22 mouse cellular contexts compared by ENCODE assay signal in genomic region chr13:110941587-110941986, GRCm38 (mm10).
DNase-seq lines count a peak whose midpoint lies in the region; ATAC-seq and TF ChIP-seq lines count a peak whose summit lies in the region.
"Had no signal": no experiment of that assay in that cellular context is flagged by ENCODE, and none has a peak within 500 bp of the region (broad histone marks: within the 10 kb centered on the region; RNA-seq: fewer than 3 reads in every experiment).

No protein-coding gene starts in this region.

- no peaks in the 10 kb centered on the region for H3K9me3 ChIP-seq in heart, embryonic 13.5 days
- H3K9me3 ChIP-seq in hindbrain, embryonic 14.5 days (ENCODE audit: control insufficient read depth, low read length): no peaks in the 10 kb centered on the region
- H3K9me3 ChIP-seq: forebrain, embryonic 10.5 days; limb, embryonic 15.5 days; megakaryocyte, embryonic 14.5 days had no signal

- WGBS in heart, adult 2 months: 48% methylated on average over 1 of the region's 1 CpGs
- WGBS in heart, embryonic 13.5 days: 33% methylated on average over 1 of the region's 1 CpGs
- 68% methylated on average over 1 of the region's 1 CpGs for WGBS in hindbrain, embryonic 14.5 days

- peaks cover 3% of the 10 kb centered on the region for H3K4me1 ChIP-seq in heart, adult 2 months (ENCODE audit: control insufficient read depth, insufficient read depth, low read length)
- H3K4me1 ChIP-seq in heart, embryonic 13.5 days: peaks cover 25% of the 10 kb centered on the region
- H3K4me1 ChIP-seq in hindbrain, embryonic 14.5 days (replicated peaks; ENCODE audit: control insufficient read depth, insufficient read depth, low read length): no peaks in the 10 kb centered on the region
- H3K4me1 ChIP-seq: forebrain, embryonic 10.5 days had no signal

- no peak overlapping the region for H3K9ac ChIP-seq in heart, adult 2 months (ENCODE audit: low read depth, low read length)
- no peak overlapping the region for H3K9ac ChIP-seq in heart, embryonic 13.5 days
- H3K9ac ChIP-seq in hindbrain, embryonic 14.5 days: no peak overlapping the region
- H3K9ac ChIP-seq: forebrain, postnatal 0 days; limb, embryonic 15.5 days had no signal

- no peak for TF ChIP-seq POLR2A in heart, adult 2 months (IDR thresholded peaks at IDR 0.05; ENCODE audit: insufficient read depth, low read depth, low read length)

- DNase-seq in heart, adult 2 months: peak in 1 of 2 experiments; percentile 21
- no peak for DNase-seq in heart, postnatal 25 days (ENCODE audit: low spot score)
- DNase-seq in adipocyte (ENCODE audit: low spot score): peak; percentile 14
- DNase-seq in hindbrain, embryonic 14.5 days (ENCODE audit: low spot score): no peak
- DNase-seq in left cerebral cortex, postnatal 25 days (ENCODE audit: low spot score in 2 of 2): no peak
- DNase-seq in urinary bladder, adult 18-20 months (ENCODE audit: low spot score in 2 of 2): no peak
- DNase-seq: adrenal gland, postnatal 10 days; cerebellum, postnatal 10 days; embryo, embryonic 11 days; forebrain, postnatal 0 days; gastrocnemius, postnatal 10 days; kidney, adult 2 months; kidney, postnatal 10 days; lung, postnatal 10 days; retina, postnatal 1 day had no signal

- H3K36me3 ChIP-seq in heart, adult 2 months (ENCODE audit: control insufficient read depth, insufficient read depth, low read length): no peaks in the 10 kb centered on the region; the same call in 1 of the 2 replicates
- no peaks in the 10 kb centered on the region for H3K36me3 ChIP-seq in heart, embryonic 13.5 days
- no peaks in the 10 kb centered on the region for H3K36me3 ChIP-seq in hindbrain, embryonic 14.5 days (replicated peaks; ENCODE audit: control insufficient read depth, insufficient read depth)
- H3K36me3 ChIP-seq: forebrain, embryonic 10.5 days; limb, embryonic 15.5 days had no signal

- no peak for TF ChIP-seq EP300 in heart, adult 2 months (IDR thresholded peaks at IDR 0.05; ENCODE audit: insufficient read depth, low read depth, low read length)

- H3K27me3 ChIP-seq in heart, adult 2 months (ENCODE audit: control insufficient read depth, insufficient read depth, low read length): no peaks in the 10 kb centered on the region
- no peaks in the 10 kb centered on the region for H3K27me3 ChIP-seq in heart, embryonic 13.5 days (replicated peaks)
- no peaks in the 10 kb centered on the region for H3K27me3 ChIP-seq in hindbrain, embryonic 14.5 days (ENCODE audit: control insufficient read depth, insufficient read depth, low read length)
- H3K27me3 ChIP-seq: limb, embryonic 15.5 days; megakaryocyte, embryonic 14.5 days; Patski had no signal

- H3K27ac ChIP-seq in heart, adult 2 months: peak overlapping the region; percentile 64
- peak overlapping the region; percentile 79 for H3K27ac ChIP-seq in heart, embryonic 13.5 days (replicated peaks)
- H3K27ac ChIP-seq in hindbrain, embryonic 14.5 days: no peak overlapping the region
- H3K27ac ChIP-seq: forebrain, embryonic 10.5 days; limb, embryonic 15.5 days; stomach, postnatal 0 days had no signal

- no peak for TF ChIP-seq CTCF in heart, adult 2 months (IDR thresholded peaks at IDR 0.05)

- intact Hi-C loops in heart, adult 2 months (cut with DNase I): no loop called here
- intact Hi-C loops in heart, postnatal 25 days (cut with DNase I): no loop called here
- intact Hi-C loops in left cerebral cortex, postnatal 25 days (cut with DNase I): no loop called here

- no peaks in the 10 kb centered on the region for H3K79me2 ChIP-seq in heart, adult 2 months (replicated peaks; ENCODE audit: control insufficient read depth, insufficient read depth, low read length)

- H3K4me2 ChIP-seq in heart, embryonic 13.5 days: no peak overlapping the region
- no peak overlapping the region for H3K4me2 ChIP-seq in hindbrain, embryonic 14.5 days (replicated peaks)
- H3K4me2 ChIP-seq: limb, embryonic 15.5 days had no signal

- ATAC-seq in heart, embryonic 13.5 days (ENCODE audit: extremely low read depth, insufficient number of reproducible peaks, low FRiP score, low TSS enrichment): no peak
- peak; percentile 86 for ATAC-seq in monocyte, adult 5-6 weeks (replicated peaks; ENCODE audit: insufficient number of reproducible peaks, low FRiP score, low TSS enrichment, poor library complexity, severe bottlenecking)
- no peak for ATAC-seq in hindbrain, embryonic 14.5 days (ENCODE audit: low FRiP score)
- ATAC-seq: forebrain, postnatal 0 days; Patski had no signal

- no peak overlapping the region for H3K4me3 ChIP-seq in heart, adult 2 months
- no peak overlapping the region for H3K4me3 ChIP-seq in heart, embryonic 13.5 days
- no peak overlapping the region for H3K4me3 ChIP-seq in hindbrain, embryonic 14.5 days (replicated peaks; ENCODE audit: low read length)
- H3K4me3 ChIP-seq: forebrain, embryonic 10.5 days; limb, embryonic 15.5 days; megakaryocyte, embryonic 14.5 days had no signal
